Mouse (Mus musculus): ENCODE measurements around the gene Tmprss4. TPM values are rescaled to one million over a fixed set of nuclear protein-coding genes. Genes with fewer than 3 reads are reported as not detected.

Gene Tmprss4
- polyA plus RNA-seq (2017; shearing (Covaris generic)), result not detected

GRCm38 (mm10) chr9:45203797-45204410 lies at the start of gene Tmprss4:
Gene Tmprss4, minus strand, starts transcription at chr9:45204092.

GRCm38 (mm10) chr9:45181770-45182169 lies 22.1 kb downstream of the Tmprss4 start, which contains the start of gene BC049352:
Gene BC049352, plus strand, starts transcription at chr9:45182007.

GRCm38 (mm10) chr9:45138191-45139032 lies 65.5 kb downstream of the Tmprss4 start, which contains the start of gene Scn4b:
Gene Scn4b, plus strand, starts transcription at chr9:45138395.

Other genes with a start within 250 kb of the Tmprss4 start
- gene Ube4a, start 238.5 kb downstream of the Tmprss4 start, polyA plus RNA-seq (2017; shearing (Covaris generic)), result 62.5 TPM
- gene Cd3g, start 223.7 kb downstream of the Tmprss4 start, polyA plus RNA-seq (2017; shearing (Covaris generic)), result 1,490 TPM
- 1,073 TPM for gene Cd3d, start 222.3 kb downstream of the Tmprss4 start, polyA plus RNA-seq (2017; shearing (Covaris generic))
- gene Cd3e, start 194.5 kb downstream of the Tmprss4 start, polyA plus RNA-seq (2017; shearing (Covaris generic)), result 1,566 TPM
- gene Mpzl2, start 164.3 kb downstream of the Tmprss4 start, polyA plus RNA-seq (2017; shearing (Covaris generic)), result not detected
- gene Mpzl3, start 148.9 kb downstream of the Tmprss4 start, polyA plus RNA-seq (2017; shearing (Covaris generic)), result 17.4 TPM
- gene Jaml, start 124.9 kb downstream of the Tmprss4 start, polyA plus RNA-seq (2017; shearing (Covaris generic)), result 10.6 TPM
- 0.07 TPM for gene Scn2b, start 86.3 kb downstream of the Tmprss4 start, polyA plus RNA-seq (2017; shearing (Covaris generic))
- 0.05 TPM for gene Scn4b, start 65.7 kb downstream of the Tmprss4 start, polyA plus RNA-seq (2017; shearing (Covaris generic))
- 1.2 TPM for gene BC049352, start 22.1 kb downstream of the Tmprss4 start, polyA plus RNA-seq (2017; shearing (Covaris generic))
- gene Il10ra, start 65.1 kb upstream of the Tmprss4 start, polyA plus RNA-seq (2017; shearing (Covaris generic)), result 92.7 TPM
- 0.66 TPM for gene Tmprss13, start 115.0 kb upstream of the Tmprss4 start, polyA plus RNA-seq (2017; shearing (Covaris generic))
- gene Fxyd6, start 166.1 kb upstream of the Tmprss4 start, polyA plus RNA-seq (2017; shearing (Covaris generic)), result not detected
- not detected for gene Fxyd2, start 195.6 kb upstream of the Tmprss4 start, polyA plus RNA-seq (2017; shearing (Covaris generic))
- gene Dscaml1, start 222.5 kb upstream of the Tmprss4 start, polyA plus RNA-seq (2017; shearing (Covaris generic)), result 0.46 TPM